Mouse (Mus musculus) cerebellum, postnatal 25 days (tissue): ENCODE results near the gene Irak3.
"Not testable (repeated sequence)": the region's sequence is repeated elsewhere in the genome, so short reads cannot be mapped to it uniquely, and the experiment has no call there.

ENCODE experiments used
- DNase-seq, 2 experiments: peaks; one replicate each; pipeline ENCODE4 v3.0.0; 2021; ENCODE audit warnings: mixed read lengths in 2 of 2

Irak3 gene

DNA sequence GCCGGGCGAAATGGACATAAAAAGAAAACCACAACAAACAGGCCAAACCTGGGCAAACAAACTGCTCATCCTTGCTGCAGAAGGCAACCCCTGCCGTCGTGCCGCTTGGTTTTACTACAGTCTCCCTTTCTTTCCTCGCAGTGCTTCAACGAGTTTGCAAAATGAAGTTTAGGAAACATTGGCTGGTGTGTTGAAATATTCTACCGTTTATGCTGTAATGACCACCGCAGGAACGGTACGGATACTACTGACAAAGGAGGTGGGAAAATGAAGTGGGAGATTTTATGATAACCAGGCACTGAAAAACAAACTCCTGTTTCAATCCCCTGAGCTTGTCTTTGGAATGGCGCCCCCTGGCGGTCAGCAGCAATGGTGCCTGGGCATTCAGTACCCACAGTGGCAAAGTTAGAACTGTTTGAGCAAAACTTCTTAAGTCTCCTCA lies at the start of gene Irak3:
Irak3 (minus strand) TSS at position 170 of the 442 bp plus-strand sequence.
- peak; percentile 72 to 86 for DNase-seq

GRCm38 (mm10) chr10:120250911-120251683 lies 49.2 kb upstream of the Irak3 start:
- DNase-seq = no peak

DNA sequence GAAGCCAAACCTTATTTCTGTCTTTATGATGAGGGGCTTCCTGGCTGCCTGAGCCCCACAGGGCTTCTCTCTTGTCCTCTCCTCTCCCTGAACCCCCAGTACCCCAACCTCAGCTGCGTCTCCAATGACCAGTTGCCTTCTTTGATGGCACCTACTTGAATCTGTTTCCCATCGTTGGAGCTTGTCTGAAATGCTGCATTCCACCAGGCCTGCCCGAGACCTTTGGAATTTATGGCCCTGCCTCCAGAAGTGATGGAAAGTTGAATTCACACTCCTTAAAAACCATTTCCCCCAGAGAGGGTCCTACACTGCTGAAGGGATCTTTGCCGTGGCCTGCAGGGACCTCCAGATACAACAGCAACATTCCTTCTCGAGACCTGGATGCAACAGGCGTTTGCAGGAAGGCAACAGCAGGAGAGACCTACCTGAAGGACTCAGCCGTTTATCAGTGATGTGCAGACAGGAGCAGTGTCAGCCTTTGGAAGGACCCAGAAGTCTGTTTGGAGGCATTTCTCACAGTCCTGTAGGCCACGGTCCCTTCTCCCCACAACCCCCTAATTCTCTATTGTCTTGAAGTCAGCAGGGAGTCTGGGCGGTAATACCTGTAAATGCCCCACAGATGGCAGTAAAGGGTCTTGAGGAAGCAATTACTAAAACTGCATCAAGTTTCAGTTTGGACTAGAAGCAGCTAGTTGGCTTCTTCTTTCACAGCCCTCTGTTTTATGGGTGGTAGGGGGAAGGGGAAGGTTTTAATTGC lies 45.2 kb upstream of the Irak3 start:
- peak in 1 of 2 experiments; percentile 27 for DNase-seq

DNA sequence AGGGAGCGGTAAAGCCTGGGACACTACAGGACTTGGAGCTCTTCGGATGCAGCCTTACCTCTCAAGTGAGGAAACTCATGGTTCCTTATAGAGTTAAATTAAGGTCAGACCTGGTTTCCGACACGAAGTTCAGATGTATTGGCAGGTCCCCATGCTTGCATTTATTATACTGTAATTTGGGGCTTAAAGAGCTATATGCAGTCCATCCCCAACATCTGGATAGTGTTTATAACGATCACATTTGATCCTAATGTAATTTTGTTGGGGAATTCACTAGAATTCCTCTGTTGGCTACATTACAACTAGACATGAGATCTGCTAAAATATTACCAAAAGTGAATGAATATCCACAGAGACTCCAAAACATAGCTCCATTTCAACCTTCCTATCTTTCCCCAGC lies 43.8 kb upstream of the Irak3 start:
- no peak for DNase-seq

DNA sequence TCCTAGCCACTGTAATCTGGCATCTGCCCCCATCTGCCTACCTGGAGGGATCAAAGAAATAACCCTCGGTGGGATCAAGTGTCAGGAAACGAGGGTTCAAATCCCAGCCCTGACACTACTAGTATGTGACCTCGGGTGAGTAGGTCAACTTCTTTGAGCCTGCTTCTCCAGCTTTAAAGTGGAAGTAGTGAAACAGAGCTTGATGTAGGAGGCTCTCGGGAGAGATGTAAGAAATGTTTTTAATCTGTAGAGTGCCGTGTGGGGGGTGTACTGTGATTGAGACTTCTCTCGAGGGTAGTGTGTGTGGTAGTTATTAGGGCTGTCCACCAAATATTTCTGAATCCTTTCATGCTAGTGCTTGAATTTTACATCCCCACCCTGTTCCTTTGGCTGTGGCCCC lies 40.5 kb upstream of the Irak3 start:
- DNase-seq = no peak

GRCm38 (mm10) chr10:120239476-120239875 lies 37.5 kb upstream of the Irak3 start:
- DNase-seq = no peak

- DNase-seq = no peak
Observed at GRCm38 (mm10) chr10:120238241-120238640, 36.3 kb upstream of the Irak3 start.

- DNase-seq = no peak
Observed at GRCm38 (mm10) chr10:120236855-120237254, 34.9 kb upstream of the Irak3 start.

- DNase-seq = peak; percentile 49 to 69
Observed at GRCm38 (mm10) chr10:120233655-120234367, 31.9 kb upstream of the Irak3 start.

DNA sequence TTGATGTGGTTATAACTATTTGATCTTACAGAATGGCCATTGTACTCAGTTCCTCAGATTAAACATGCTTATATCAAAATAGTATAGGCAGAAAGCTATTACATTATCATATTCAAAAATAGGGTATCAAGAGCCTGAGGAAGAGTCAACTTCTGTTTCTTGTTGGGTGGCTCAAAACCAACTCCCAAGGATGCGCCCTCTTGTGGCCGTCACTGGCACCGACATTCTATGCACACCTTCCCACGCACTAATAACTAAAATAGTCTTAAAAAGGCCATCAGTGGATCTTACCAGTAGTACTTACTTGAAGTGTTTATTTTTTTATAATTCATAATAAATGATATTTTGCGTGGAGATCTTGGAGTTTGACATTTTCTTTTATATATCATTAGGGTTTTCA lies 29.8 kb upstream of the Irak3 start:
- DNase-seq = peak; percentile 41 to 73

DNA sequence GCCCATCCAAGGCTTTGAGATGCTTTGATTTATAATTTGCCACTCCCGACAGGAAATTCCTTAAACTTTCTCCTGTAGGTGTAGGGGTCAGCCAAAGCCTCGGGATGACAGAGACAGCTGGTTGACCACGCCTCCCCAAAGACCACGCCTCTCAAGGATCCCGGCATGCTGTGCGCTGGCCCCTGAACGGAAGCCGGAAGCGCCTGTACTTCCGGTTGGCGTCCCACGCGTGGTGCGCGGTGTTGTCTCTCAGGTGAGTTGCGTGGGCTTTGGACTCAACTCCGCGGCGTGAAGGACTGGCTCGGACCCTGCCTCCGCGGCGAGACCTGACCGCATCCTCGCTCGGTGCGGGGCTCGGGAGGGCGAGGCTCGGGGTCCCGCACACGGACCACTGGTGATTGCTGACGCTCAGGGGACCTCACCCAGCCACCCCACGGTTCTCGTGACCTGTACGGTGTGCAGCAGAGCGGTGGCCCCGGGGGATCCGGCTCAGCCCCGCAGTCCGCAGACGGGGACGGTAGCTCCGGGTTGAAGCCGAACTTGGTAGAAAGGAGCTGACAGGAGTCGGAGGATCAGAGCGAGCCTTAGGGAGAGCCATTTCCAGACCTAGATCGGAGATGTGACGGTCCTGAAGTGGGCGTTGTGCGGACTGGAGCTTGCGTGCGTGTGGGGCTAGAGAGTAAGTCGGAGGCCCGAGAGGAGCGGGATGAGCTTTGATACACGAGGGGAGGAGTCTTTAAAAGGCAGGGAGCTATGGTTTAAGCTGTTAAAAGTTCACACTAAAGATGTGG lies 25.1 kb upstream of the Irak3 start, which contains the start of gene Llph:
Llph (plus strand) TSS at position 200 of the 791 bp plus-strand sequence.
- peak; percentile 83 to 89 for DNase-seq

GRCm38 (mm10) chr10:120220776-120221175 lies 18.8 kb upstream of the Irak3 start:
- DNase-seq = no peak

- no peak for DNase-seq
Observed at GRCm38 (mm10) chr10:120219578-120220359, 17.8 kb upstream of the Irak3 start.

- no peak for DNase-seq
Observed at GRCm38 (mm10) chr10:120218996-120219395, 17.1 kb upstream of the Irak3 start.

- DNase-seq = not testable (repeated sequence)
Observed at GRCm38 (mm10) chr10:120217099-120217498, 15.2 kb upstream of the Irak3 start.

GRCm38 (mm10) chr10:120210096-120210495 lies 8.2 kb upstream of the Irak3 start:
- DNase-seq = no peak

- DNase-seq = no peak
Observed at GRCm38 (mm10) chr10:120209539-120209925, 7.6 kb upstream of the Irak3 start.

- peak; percentile 87 to 94 for DNase-seq
Observed at GRCm38 (mm10) chr10:120208575-120209538, 6.9 kb upstream of the Irak3 start.

DNA sequence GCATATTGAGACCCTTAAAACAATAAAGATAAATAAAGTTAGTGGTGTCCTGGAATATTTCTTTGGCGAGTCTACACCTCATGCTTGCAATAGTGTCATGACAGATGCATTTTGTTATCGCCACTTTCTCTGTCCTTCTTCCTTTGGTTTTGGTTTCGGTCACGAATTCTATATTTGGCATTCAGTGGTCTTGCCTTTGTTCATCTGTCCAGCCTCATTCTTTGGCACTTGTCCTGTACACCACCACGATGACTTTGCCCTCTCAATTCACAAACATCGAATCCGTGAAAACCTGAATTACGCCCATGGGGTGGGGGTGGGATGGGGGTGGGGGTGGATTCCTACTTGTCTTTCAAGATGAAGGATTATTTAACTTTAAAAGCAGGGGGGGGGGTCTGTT lies 6.1 kb upstream of the Irak3 start:
- no peak for DNase-seq

- DNase-seq = no peak
Observed at GRCm38 (mm10) chr10:120204591-120205210, 2.8 kb upstream of the Irak3 start.
